Mouse (Mus musculus) thymus, adult 2 months (tissue): ENCODE measurements around the gene Ccl27b. TPM values are rescaled to one million over a fixed set of nuclear protein-coding genes. Genes with fewer than 3 reads are reported as not detected.

ENCODE experiments used
- polyA plus RNA-seq: library from polyadenylated mRNA; depleted of rRNA; stranded (reverse); fragments of >200 nt; gene quantifications from 2 replicates; pipeline ENCODE4 v1.2.3, GENCODE M21; 2012; rRNA removed

The Ccl27b gene
- polyA plus RNA-seq, 1 experiment: not detected

Other genes with a start within 250 kb of the Ccl27b start
- gene Gm21586, start 215.9 kb upstream of the Ccl27b start, polyA plus RNA-seq: not detected in 2 replicates
- not detected in 2 replicates for gene Gm2163, start 188.5 kb upstream of the Ccl27b start, polyA plus RNA-seq
- gene Fam205a2, start 127.1 kb upstream of the Ccl27b start, polyA plus RNA-seq: 0.04 and 0.09 TPM in 2 replicates
- 5.9 and 9.4 TPM in 2 replicates for gene Gm10591, start 43.1 kb upstream of the Ccl27b start, polyA plus RNA-seq
- gene Gm2564, start 25.5 kb upstream of the Ccl27b start, polyA plus RNA-seq: 15.6 and 26.6 TPM in 2 replicates
- 0.26 and 2.1 TPM in 2 replicates for gene Il11ra2, start 6.6 kb downstream of the Ccl27b start, polyA plus RNA-seq
- gene 4930578G10Rik, start 80.3 kb downstream of the Ccl27b start, polyA plus RNA-seq: not detected in 2 replicates
- 67.6 and 101 TPM in 2 replicates for gene Ccl19, start 101.3 kb downstream of the Ccl27b start, polyA plus RNA-seq
- 453 and 548 TPM in 2 replicates for gene Ccl21a, start 118.7 kb downstream of the Ccl27b start, polyA plus RNA-seq
- 0.04 TPM in 1 of 2 replicates, not detected in the other for gene Fam205a1, start 198.6 kb downstream of the Ccl27b start, polyA plus RNA-seq
- not detected in 2 replicates for gene Gm12394, start 201.5 kb downstream of the Ccl27b start, polyA plus RNA-seq
- gene Fam205c, start 219.0 kb downstream of the Ccl27b start, polyA plus RNA-seq: not detected in 2 replicates